10 mouse cellular contexts compared by ENCODE assay signal in genomic region chr10:120547164-120547563, GRCm38 (mm10).
"Had no signal": no experiment of that assay in that cellular context is flagged by ENCODE, and none has a peak within 500 bp of the region (broad histone marks: within the 10 kb centered on the region; RNA-seq: fewer than 3 reads in every experiment).

No protein-coding gene starts in this region.

- H3K4me3 ChIP-seq: limb, embryonic 15.5 days; liver, embryonic 12.5 days; midbrain, embryonic 13.5 days had no signal

- H3K36me3 ChIP-seq: limb, embryonic 15.5 days; liver, embryonic 12.5 days; midbrain, embryonic 13.5 days had no signal

- H3K27ac ChIP-seq: hindbrain, postnatal 0 days; limb, embryonic 15.5 days; liver, embryonic 12.5 days; midbrain, embryonic 13.5 days had no signal

- H3K9ac ChIP-seq: limb, embryonic 15.5 days; liver, embryonic 12.5 days; midbrain, embryonic 13.5 days had no signal

- H3K9me3 ChIP-seq: limb, embryonic 15.5 days; liver, embryonic 12.5 days; midbrain, embryonic 13.5 days had no signal

- DNase-seq: kidney, adult 8-10 months; kidney, postnatal 25 days; right cerebral cortex, adult 18-20 months; right cerebral cortex, postnatal 25 days; thymus, adult 2 months; thymus, postnatal 25 days had no signal

- ATAC-seq: hindbrain, postnatal 0 days; liver, embryonic 12.5 days; midbrain, embryonic 13.5 days had no signal

- H3K4me2 ChIP-seq: limb, embryonic 15.5 days; liver, embryonic 12.5 days; midbrain, embryonic 13.5 days had no signal

- H3K27me3 ChIP-seq: limb, embryonic 15.5 days had no signal
